Mouse (Mus musculus) C2C12 (cell line): Measurements from ENCODE around the gene Atp13a2. TPM values are rescaled to one million over a fixed set of nuclear protein-coding genes. Genes with fewer than 3 reads are reported as not detected.

Experiments
- H3K27me3 ChIP-seq: one replicate; pipeline ENCODE4 v1.6.1; 2011; ENCODE audit not compliant: control insufficient read depth, insufficient read depth, insufficient read length
- H3K36me3 ChIP-seq: one replicate; pipeline ENCODE4 v1.6.1; 2011; ENCODE audit not compliant: control insufficient read depth, insufficient read depth
- H3K4me3 ChIP-seq: one replicate; pipeline ENCODE4 v1.5.1; 2011; ENCODE audit warnings: mild to moderate bottlenecking, control low read depth; ENCODE audit not compliant: poor library complexity, insufficient read depth, severe bottlenecking
- H3K79me2 ChIP-seq: one replicate; pipeline ENCODE4 v1.6.1; 2011; ENCODE audit not compliant: control insufficient read depth, insufficient read depth
- H3K79me3 ChIP-seq: one replicate; pipeline ENCODE4 v1.6.1; 2011; ENCODE audit warnings: low read depth, control low read depth
- H3ac ChIP-seq: one replicate; pipeline ENCODE3; 2011; ENCODE audit warnings: low read depth; ENCODE audit not compliant: control insufficient read depth, insufficient read length
- CEBPB ChIP-seq: IDR thresholded peaks from one replicate; pipeline ENCODE4 v1.6.1; 2011; ENCODE audit warnings: low read depth, mild to moderate bottlenecking, control low read depth, moderate library complexity
- CTCF ChIP-seq: IDR thresholded peaks from one replicate; pipeline ENCODE4 v1.5.1; 2011; ENCODE audit not compliant: control insufficient read depth, insufficient read depth, insufficient read length
- FOSL1 ChIP-seq: IDR thresholded peaks from one replicate; pipeline ENCODE4 v1.8.0; 2011; ENCODE audit warnings: mild to moderate bottlenecking, low read length; ENCODE audit not compliant: poor library complexity, insufficient read depth, severe bottlenecking
- MAX ChIP-seq: IDR thresholded peaks from one replicate; pipeline ENCODE4 v1.6.1; 2011; ENCODE audit warnings: mild to moderate bottlenecking, control low read depth
- MYOD1 ChIP-seq: IDR thresholded peaks from one replicate; pipeline ENCODE4 v1.6.1; 2011; ENCODE audit warnings: low read depth; ENCODE audit not compliant: control insufficient read depth, insufficient read length
- MYOG ChIP-seq: IDR thresholded peaks from one replicate; pipeline ENCODE4 v1.6.1; 2011; ENCODE audit not compliant: control insufficient read depth, insufficient read length; ENCODE audit errors: extremely low read depth
- USF1 ChIP-seq: IDR thresholded peaks from one replicate; pipeline ENCODE4 v1.6.1; 2011; ENCODE audit warnings: low read depth, mild to moderate bottlenecking, control low read depth, moderate library complexity
- polyA plus RNA-seq: library from polyadenylated mRNA; unstranded; fragments of >200 nt; fragmentation: generic; extraction: Trizol; gene quantifications from one replicate; pipeline ENCODE4 v1.2.1, GENCODE M21; 2012; ENCODE audit warnings: missing spikeins

The Atp13a2 gene
- polyA plus RNA-seq, 1 experiment, result 17.1 TPM

DNA sequence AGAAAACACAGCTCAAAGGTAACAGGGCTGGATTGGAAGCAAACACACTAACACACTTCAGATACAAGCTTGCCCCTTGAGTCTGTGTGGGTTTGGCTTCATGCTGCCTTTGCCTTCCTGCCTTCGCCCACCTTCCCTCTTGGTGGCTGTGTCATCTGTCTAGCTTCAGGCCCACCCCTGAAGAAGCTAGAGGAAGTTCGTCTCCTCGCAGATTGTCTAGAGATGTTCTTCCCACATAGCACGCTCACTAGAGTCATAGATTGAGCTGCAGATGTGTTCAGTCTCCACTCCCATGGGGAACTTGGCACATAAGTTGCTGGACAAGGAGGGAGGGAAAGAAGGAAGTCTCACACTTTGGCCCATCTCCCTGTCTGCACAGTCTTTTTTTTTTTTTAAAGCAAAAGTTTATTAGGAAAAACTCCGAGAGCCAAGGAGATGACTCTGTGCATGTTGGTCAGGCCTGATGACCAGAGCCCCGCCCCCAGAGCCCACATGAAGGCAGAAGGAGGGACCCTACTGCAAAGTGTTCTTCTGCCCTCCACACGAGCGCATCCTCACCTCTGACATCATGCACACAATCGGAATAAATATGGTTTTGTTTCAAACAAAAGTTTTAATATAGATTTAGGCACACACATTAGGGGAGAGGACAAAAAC is 22.6 kb upstream of the Atp13a2 start:
- H3K4me3 ChIP-seq, result no peak overlapping the region
- peaks cover 57% of the 10 kb centered on the region for H3K79me2 ChIP-seq
- peaks cover 40% of the 10 kb centered on the region for H3K79me3 ChIP-seq
- no peaks in the 10 kb centered on the region for H3K27me3 ChIP-seq
- H3K36me3 ChIP-seq, result peaks cover 38% of the 10 kb centered on the region
- TF ChIP-seq FOSL1, result no peak
- no peak for TF ChIP-seq USF1
- TF ChIP-seq CEBPB, result no peak
- no peak for TF ChIP-seq MYOD1
- no peak for TF ChIP-seq MYOG
- no peak for TF ChIP-seq CTCF
- no peak for TF ChIP-seq MAX
- H3ac ChIP-seq, result no peak overlapping the region

- peaks cover 57% of the 10 kb centered on the region for H3K79me2 ChIP-seq
- TF ChIP-seq USF1 (no peak), FOSL1 (no peak), MYOD1 (no peak), CEBPB (no peak), CTCF (peak; percentile 20), MYOG (no peak), MAX (no peak)
- no peaks in the 10 kb centered on the region for H3K27me3 ChIP-seq
- H3ac ChIP-seq, result no peak overlapping the region
- peaks cover 40% of the 10 kb centered on the region for H3K79me3 ChIP-seq
- H3K4me3 ChIP-seq, result no peak overlapping the region
- peaks cover 39% of the 10 kb centered on the region for H3K36me3 ChIP-seq
Observed at GRCm38 (mm10) chr4:140964620-140965019, 22.1 kb upstream of the Atp13a2 start.

- no peaks in the 10 kb centered on the region for H3K27me3 ChIP-seq
- H3K36me3 ChIP-seq, result peaks cover 55% of the 10 kb centered on the region
- H3K79me3 ChIP-seq, result peaks cover 28% of the 10 kb centered on the region
- H3ac ChIP-seq, result no peak overlapping the region
- H3K4me3 ChIP-seq, result no peak overlapping the region
- TF ChIP-seq USF1, result no peak
- peaks cover 44% of the 10 kb centered on the region for H3K79me2 ChIP-seq
Observed at GRCm38 (mm10) chr4:140967386-140968159, 19.1 kb upstream of the Atp13a2 start.

DNA sequence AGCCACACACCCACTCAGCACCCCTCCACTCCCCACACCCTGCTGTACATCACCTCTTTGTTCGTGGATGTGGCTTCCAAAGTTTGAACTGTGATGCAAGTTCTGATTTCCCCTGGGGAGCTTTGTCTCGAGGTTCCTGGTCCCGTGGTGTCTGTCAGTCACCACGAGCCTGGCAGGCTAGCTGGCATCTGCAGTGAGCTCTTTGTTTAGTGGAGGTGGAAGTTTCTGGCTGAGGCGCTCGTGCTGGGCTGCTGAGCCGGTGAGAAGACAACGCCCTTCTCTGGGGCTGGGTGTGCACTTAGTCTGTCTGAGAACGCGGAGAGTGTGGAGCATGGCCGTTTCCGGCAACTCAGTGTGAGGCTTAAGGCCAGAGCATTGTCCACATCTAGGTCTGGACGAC is 15.0 kb upstream of the Atp13a2 start:
- Histone ChIP-seq H3K36me3 (peaks cover 77% of the 10 kb centered on the region), H3K27me3 (no peaks in the 10 kb centered on the region), H3K4me3 (no peak overlapping the region), H3ac (no peak overlapping the region), H3K79me3 (no peaks in the 10 kb centered on the region), H3K79me2 (peaks cover 3% of the 10 kb centered on the region)
- TF ChIP-seq MYOG (no peak), MYOD1 (no peak), USF1 (no peak), MAX (no peak)

- Histone ChIP-seq H3K36me3 (peaks cover 67% of the 10 kb centered on the region), H3K4me3 (no peak overlapping the region), H3K79me3 (no peaks in the 10 kb centered on the region), H3K79me2 (no peaks in the 10 kb centered on the region), H3K27me3 (no peaks in the 10 kb centered on the region), H3ac (no peak overlapping the region)
- TF ChIP-seq CEBPB (no peak), USF1 (no peak), MYOG (no peak), CTCF (no peak)
Observed at GRCm38 (mm10) chr4:140974408-140974807, 12.3 kb upstream of the Atp13a2 start.

DNA sequence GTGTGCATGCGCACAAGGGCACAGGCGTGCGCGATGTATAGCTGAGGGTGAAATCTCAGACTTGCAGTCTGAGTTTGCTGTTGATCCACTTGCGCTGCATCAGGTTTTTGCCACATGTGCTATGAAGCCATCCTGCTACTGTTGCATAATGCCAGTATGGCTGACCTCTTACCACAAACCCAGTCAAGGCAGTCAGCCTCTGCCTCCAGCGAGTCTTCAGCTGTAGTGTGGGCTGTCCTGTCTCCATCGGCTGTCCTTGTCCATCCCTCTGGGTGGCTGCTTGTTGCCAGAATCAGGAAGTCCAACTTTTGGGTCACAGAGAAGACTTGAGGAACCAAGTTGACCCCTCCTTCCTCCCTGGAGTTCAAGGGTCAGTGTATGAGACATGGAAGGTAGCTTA is 11.3 kb upstream of the Atp13a2 start:
- Histone ChIP-seq H3K27me3 (no peaks in the 10 kb centered on the region), H3K36me3 (peaks cover 70% of the 10 kb centered on the region), H3K4me3 (no peak overlapping the region), H3K79me3 (no peaks in the 10 kb centered on the region), H3ac (no peak overlapping the region), H3K79me2 (no peaks in the 10 kb centered on the region)
- TF ChIP-seq USF1, result no peak
